Mouse (Mus musculus) lung, adult 2 months (tissue): ENCODE measurements around the gene Eif4g1. TPM values are rescaled to one million over a fixed set of nuclear protein-coding genes. Genes with fewer than 3 reads are reported as not detected.
A peak's percentile ranks its signal among the peaks of the same experiment; 100 is the strongest.
"Not testable (repeated sequence)": the region's sequence is repeated elsewhere in the genome, so short reads cannot be mapped to it uniquely, and the experiment has no call there.

ENCODE experiments used
- DNase-seq: peaks from one replicate; pipeline ENCODE4 v3.0.0; 2022
- H3K4me1 ChIP-seq: fragments of 200-500 bp; 2 replicates; pipeline ENCODE4 v1.6.1; 2011; ENCODE audit warnings: low read length; ENCODE audit not compliant: control insufficient read depth, insufficient read depth
- H3K4me3 ChIP-seq: fragments of 200-500 bp; replicated peaks from 2 replicates; pipeline ENCODE3; 2011; ENCODE audit warnings: low read depth, mild to moderate bottlenecking, control low read depth, low read length; ENCODE audit errors: extremely low read depth
- CTCF ChIP-seq: fragments of 200-500 bp; IDR thresholded peaks from 2 replicates; pipeline ENCODE4 v1.5.1; 2011; ENCODE audit warnings: mild to moderate bottlenecking, low read length, control low read depth; ENCODE audit not compliant: insufficient read depth
- POLR2A ChIP-seq: fragments of 200-500 bp; IDR thresholded peaks from 2 replicates; pipeline ENCODE4 v1.6.1; 2011; ENCODE audit warnings: low read depth, mild to moderate bottlenecking, control low read depth, low read length, borderline replicate concordance; ENCODE audit errors: extremely low read depth
- WGBS: fragments of 180-500 bp; shearing (Covaris S2); methylation state at CpG from one replicate; pipeline ENCODE4 v1.1.7; 2018; 5-methylcytosine and 5-hydroxymethylcytosine counted together
- polyA plus RNA-seq: library from polyadenylated mRNA; depleted of rRNA; stranded (reverse); fragments of >200 nt; gene quantifications from 2 replicates; pipeline ENCODE4 v1.2.3, GENCODE M21; 2012; rRNA removed

The Eif4g1 gene
- 341 and 342 TPM in 2 replicates for polyA plus RNA-seq

DNA sequence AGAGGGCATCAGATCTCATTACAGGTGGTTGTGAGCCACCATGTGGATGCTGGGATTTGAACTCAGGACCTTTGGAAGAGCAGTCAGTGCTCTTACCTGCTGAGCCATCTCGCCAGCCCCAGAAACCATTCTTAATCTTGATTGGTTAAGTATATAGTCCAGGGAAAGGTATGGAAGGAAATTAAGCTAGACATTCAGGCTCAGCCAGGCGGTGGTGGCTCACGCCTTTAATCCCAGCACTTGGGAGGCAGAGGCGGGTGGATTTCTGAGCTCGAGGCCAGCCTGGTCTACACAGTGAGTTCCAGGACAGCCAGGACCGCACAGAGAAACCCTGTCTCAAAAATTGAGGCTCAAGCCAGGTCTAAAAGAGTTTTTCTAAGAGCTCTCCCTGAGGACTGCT, at the start of gene Eif4g1:
TSS of gene Eif4g1 (plus strand) at position 301 of the 400 bp plus-strand sequence.
- over 99% methylated on average over 5 of the region's 6 CpGs for WGBS
- DNase-seq, H3K4me3 ChIP-seq, H3K4me1 ChIP-seq: not testable (repeated sequence)

DNA sequence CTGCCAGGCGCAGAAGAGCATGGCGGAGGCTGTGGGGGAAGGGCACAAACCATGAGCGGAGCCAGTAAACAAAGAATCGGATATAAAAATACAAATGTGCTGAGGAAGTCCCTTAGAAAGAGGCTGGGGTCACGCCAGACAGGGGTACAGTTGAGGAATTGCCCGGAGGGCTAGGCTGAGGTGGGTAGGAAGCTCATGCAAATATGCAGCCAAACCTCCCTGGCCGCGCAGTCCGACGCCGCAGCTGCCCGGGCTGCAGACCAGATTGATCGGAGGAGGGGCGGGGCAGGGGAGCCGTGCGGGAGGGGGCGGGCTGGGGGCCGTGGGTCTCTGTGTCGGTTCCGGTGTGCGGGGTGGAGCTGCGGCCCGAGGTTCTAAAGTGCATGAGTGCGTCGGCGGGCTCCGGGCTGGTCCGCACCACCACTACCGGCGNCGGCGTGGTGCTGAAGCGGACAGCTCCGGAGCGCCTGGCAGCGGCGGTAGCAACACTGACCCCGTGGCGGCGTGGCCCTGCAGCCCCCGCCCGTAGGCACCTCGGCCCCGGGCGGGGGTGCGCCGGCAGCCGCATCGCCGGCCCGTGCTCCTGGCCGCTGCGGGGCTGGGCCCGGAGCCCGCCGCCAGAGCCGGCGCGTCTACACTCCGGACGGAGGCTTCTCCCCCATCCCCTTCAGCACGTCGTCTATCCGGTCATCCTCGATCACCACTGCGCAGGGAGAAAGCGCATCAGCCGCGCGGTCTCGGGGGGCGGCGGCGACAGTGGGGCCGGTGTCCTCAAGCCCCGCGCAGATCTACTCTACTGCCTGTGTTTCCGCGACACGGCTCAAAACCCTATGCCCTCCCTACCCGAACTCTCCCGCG, 48.3 kb upstream of the Eif4g1 start:
- peak; percentile 34 for DNase-seq
- 3% methylated on average over 81 of the region's 83 CpGs for WGBS
- no peak for TF ChIP-seq POLR2A
- TF ChIP-seq CTCF, result no peak
- Histone ChIP-seq H3K4me3 (no peak overlapping the region), H3K4me1 (peaks cover 9% of the 10 kb centered on the region)

- TF ChIP-seq CTCF (no peak), POLR2A (no peak)
- Histone ChIP-seq H3K4me3 (no peak overlapping the region), H3K4me1 (peaks cover 9% of the 10 kb centered on the region)
- no peak for DNase-seq
- under 1% methylated on average over 9 of the region's 9 CpGs for WGBS
Observed at GRCm38 (mm10) chr16:20620399-20620735, 47.7 kb upstream of the Eif4g1 start.

- TF ChIP-seq POLR2A, result no peak
- TF ChIP-seq CTCF, result no peak
- DNase-seq, result no peak
- WGBS, result under 1% methylated on average over 32 of the region's 32 CpGs
- Histone ChIP-seq H3K4me1 (peaks cover 9% of the 10 kb centered on the region), H3K4me3 (peak overlapping the region; percentile 67)
Observed at GRCm38 (mm10) chr16:20620751-20621190, 47.3 kb upstream of the Eif4g1 start.

GRCm38 (mm10) chr16:20621191-20621990, 46.7 kb upstream of the Eif4g1 start, which contains the start of gene Camk2n2:
Gene Camk2n2, minus strand, starts transcription at chr16:20621287.
- Histone ChIP-seq H3K4me3 (peak within 1 kb of the TSS; percentile 67), H3K4me1 (peaks cover 9% of the 10 kb centered on the region)
- no peak for TF ChIP-seq CTCF
- TF ChIP-seq POLR2A, result no peak
- 1% methylated on average over 73 of the region's 92 CpGs for WGBS
- peak; percentile 66 for DNase-seq

DNA sequence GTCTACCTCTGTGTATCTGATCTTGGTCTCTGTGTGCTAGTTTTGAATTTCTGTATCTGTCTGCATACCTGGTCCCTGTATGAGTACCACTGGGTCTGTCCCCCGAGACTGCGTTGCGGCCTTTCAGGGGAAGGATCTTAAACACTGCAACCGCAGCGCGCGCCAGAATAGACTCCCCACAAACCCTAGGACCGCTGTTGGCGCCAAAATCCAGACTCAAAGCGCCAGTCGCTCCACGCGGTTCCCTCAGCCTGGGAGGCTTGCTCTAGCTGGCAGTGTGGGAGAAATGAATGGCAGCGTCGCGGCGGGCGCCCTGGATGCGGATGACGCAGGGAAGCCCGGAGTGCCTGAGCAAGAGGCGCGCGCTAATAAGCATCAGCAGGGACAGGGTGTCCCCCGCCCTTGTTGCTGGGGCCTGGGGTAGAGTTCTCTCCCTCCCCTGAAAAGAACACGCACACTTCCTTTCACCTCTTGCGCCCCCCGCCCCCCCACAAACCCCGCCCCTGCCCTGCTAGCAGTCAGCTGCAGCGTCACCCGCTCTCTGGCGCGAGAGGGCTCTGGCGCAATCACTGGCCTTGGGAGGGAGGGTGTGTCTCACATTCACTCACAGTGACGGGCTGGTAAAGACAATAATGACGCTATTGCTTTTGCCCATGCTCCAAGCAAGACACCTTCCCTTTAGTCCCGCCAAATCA, 46.0 kb upstream of the Eif4g1 start:
- Histone ChIP-seq H3K4me3 (peak overlapping the region; percentile 60), H3K4me1 (peaks cover 9% of the 10 kb centered on the region)
- peak; percentile 67 for DNase-seq
- WGBS, result under 1% methylated on average over 37 of the region's 37 CpGs
- TF ChIP-seq CTCF (no peak), POLR2A (no peak)

DNA sequence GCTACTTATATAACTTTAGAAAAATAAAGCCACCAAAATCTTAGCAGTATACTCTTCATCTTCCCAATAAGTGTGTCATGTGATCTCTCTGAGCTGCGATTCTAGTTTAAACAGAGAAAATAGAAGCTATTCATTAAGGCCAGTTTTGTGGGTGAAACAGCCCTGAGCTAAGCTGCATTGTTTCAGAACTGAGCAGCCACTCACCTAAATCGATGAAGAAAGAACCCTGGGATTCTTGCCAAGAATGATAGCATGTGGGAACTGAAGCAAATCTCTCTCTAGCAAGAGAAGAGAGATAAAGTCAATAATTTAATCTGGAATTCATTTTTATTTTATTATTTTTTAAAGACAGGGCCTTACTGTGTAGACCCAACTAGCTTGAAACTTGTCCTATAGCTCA, 44.9 kb upstream of the Eif4g1 start:
- DNase-seq, result no peak
- peaks cover 9% of the 10 kb centered on the region for H3K4me1 ChIP-seq
- WGBS, result 48% methylated on average over 2 of the region's 2 CpGs
- H3K4me3 ChIP-seq, result no peak overlapping the region
- TF ChIP-seq POLR2A (no peak), CTCF (no peak)

- H3K4me1 ChIP-seq, result no peaks in the 10 kb centered on the region
- H3K4me3 ChIP-seq, result no peak overlapping the region
- DNase-seq, result no peak
- TF ChIP-seq CTCF (no peak), POLR2A (no peak)
- WGBS, result 57% methylated on average over 11 of the region's 11 CpGs
Observed at GRCm38 (mm10) chr16:20628871-20629391, 39.2 kb upstream of the Eif4g1 start.

DNA sequence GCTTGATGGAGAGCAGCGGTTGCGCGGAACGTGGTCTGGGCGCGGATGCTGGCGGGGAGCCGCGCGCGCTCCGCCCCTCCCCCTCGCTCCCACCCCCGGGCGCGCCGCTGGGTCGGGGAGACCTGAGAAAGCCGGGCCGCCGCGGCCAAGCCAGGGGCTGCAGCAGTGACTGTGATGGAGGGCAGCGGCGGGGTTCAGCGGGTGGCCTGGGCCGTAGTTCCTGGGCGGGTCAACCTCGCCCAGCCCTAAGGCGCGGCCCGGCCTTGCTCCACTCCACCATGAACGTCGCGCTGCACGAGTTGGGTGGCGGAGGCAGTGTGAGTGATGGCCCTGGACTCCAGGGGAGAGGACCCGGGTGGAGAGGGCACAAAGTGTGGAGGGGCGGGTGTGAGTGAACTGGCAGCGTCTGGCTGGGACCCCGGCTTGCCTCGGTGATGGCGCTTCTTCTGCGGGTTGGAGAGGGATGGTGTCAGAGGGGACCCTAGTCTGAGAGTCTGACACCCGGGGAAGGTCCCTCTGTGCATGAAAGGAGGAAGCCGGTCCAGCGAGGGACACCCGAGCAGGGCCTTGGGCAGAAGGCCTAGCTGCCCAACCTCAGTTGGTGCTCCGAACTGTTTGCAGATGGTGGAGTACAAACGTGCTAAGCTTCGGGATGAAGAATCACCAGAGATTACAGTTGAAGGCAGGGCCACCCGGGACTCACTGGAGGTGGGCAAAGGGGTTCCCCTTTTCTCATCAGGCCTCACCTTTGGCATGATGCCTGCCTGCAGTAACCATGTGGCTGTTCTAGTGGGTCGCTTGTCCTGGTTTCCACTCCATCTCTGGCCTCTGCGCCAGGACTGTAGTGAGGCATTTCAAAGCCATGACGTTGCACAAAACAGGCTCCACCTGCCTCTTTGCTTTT, 38.1 kb upstream of the Eif4g1 start, which contains the start of gene Ece2:
TSS of gene Ece2 (plus strand) at position 98 of the 904 bp plus-strand sequence.
- 9% methylated on average over 54 of the region's 54 CpGs for WGBS
- TF ChIP-seq CTCF (no peak), POLR2A (no peak)
- Histone ChIP-seq H3K4me3 (no peak within 1 kb of the TSS), H3K4me1 (no peaks in the 10 kb centered on the region)
- DNase-seq, result no peak
